Mouse (Mus musculus) embryo, embryonic 11.5 days (tissue): ENCODE measurements around the gene Tent5a.
A peak's percentile ranks its signal among the peaks of the same experiment; 100 is the strongest.

Source experiments
- DNase-seq: peaks from one replicate; pipeline ENCODE4 v3.0.0-alpha.2; 2012; ENCODE audit warnings: low read depth, low spot score

The Tent5a gene

DNA sequence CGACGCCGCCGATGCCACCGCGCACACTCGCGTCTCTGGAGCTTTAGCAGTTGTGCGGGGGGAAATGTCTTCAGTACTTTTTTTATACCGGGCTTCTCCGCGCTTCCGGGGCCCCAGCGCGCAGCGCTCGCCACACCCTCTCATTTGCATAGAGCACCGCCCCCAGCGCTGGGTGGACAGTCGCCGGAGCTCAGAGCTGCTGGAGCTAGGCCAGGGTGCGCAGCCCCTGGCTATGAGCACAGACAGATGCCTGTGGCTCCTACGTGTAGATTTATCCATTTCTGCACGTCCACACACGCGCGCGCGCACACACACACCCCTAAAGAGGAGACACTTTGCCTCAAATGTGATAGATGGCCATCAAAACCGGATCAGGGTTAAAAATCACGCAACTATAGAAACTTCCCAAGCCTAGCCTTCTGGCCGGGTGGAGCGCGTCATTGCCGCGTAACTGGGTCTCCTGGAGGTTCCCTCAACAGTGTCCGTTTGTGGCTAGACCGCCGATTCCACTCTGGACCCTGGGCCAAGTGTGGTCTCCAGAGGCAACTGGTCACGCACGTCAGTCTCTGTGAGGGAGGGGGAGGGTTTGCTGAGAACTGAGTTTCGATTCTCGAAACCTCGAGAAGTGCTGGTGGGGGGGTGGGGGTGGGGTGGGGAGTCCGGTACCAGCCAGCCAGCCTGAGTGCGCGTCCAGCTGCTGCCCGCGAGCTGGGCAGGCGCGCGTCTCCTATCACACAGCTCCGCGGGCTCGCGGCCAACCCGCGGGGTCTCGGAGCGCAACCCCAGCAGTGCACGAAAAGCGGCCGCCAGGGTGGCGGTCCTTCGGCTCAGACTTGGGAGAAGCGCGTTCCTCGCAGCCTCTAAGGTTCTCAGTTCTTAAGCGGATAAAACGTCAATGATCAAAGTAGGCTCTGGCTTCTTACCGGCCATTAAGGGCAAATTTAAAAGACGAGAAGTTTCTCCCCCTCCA lies at the start of gene Tent5a:
Gene Tent5a, minus strand, starts transcription at position 107 of the 970 bp plus-strand sequence.
- DNase-seq = peak; percentile 69

DNA sequence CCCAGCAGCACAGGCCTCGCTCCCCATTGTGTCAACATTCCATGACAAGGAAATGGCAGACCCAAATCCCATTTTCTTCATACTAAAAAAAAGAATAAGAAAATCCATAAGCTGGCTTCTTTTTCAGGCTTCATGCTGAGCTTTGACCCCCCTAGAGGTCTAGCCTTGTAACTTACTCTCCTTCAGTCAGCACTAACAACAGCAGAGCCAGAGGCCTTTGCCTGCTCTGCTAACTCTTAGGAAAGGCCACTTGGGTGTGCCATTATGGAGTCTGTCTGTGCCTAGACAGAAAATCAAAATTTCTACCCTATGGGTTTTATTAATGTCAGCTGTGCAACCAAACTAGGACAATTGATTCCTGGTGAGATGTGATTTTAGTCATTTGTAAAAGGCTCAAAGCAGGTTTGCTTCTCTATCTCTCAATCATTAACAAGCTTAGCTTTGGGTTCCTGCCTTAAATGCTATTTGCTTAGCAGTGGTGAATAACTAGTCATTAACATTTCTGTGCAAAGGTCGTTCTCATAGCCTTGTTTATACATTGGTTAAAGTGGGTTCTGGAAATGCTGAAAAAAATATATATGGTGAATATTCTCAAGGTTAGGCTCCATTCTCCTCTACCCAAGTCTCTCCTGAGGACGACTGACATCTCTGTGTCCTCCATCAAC lies 49.6 kb upstream of the Tent5a start:
- DNase-seq = no peak

DNA sequence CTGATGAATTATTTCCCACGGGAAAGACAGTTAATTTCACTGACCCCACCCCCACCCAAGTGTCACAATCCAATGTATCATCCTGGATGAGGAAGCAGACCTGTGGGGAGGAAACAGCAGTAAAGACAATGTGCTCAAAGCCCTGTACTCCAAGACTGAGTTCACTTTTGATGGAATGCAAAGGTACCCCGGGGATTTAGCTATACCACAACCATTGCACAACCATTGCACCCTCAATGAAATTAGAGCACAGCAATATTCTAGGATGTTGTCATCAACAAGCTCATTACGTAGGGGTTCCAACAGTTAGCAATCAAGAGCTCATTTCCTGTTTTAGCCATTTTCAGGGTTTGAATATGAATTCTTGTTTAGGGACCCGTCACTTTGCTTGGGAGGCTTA lies 48.0 kb upstream of the Tent5a start:
- DNase-seq = no peak

GRCm38 (mm10) chr9:85372034-85372433 lies 44.9 kb upstream of the Tent5a start:
- no peak for DNase-seq

DNA sequence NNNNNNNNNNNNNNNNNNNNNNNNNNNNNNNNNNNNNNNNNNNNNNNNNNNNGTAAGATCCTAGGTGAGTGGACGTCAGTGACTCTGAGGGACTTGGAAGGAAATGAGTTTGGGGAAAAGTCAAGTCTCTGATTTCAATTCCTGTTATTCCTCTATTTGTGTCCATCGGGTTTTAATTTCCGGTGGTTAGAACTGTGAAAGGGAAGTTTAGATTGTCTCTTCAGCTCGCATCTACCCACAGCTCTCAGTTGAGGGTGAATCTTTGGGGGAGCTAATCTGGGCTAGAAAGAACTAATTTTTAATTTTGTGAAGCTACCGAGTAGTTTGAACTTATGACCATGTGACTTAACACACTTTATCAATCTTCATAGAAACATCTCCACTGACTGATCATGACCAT lies 42.4 kb upstream of the Tent5a start:
- DNase-seq = no peak

- no peak for DNase-seq
These were observed 30.2 kb upstream of the Tent5a start for GRCm38 (mm10) chr9:85357154-85357860.

DNA sequence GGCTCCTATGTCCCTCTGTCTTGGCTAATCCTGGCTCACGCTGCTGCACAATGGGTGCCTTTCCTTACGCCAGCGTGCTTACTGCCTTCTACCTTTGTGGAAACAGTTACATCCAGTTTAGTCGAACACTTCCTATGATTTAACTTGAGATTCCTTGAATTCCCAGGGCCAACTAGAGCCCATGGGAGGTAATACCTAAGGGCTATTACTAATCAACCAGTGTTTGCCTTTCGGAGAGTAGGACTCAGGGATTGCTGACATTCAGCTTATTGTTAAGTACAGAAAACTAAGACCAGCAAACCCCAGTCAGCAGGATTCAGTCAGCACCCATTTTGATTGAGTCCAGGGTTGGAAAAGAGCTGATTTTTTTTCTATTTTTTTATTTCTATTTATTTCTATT lies 28.4 kb upstream of the Tent5a start:
- no peak for DNase-seq

DNA sequence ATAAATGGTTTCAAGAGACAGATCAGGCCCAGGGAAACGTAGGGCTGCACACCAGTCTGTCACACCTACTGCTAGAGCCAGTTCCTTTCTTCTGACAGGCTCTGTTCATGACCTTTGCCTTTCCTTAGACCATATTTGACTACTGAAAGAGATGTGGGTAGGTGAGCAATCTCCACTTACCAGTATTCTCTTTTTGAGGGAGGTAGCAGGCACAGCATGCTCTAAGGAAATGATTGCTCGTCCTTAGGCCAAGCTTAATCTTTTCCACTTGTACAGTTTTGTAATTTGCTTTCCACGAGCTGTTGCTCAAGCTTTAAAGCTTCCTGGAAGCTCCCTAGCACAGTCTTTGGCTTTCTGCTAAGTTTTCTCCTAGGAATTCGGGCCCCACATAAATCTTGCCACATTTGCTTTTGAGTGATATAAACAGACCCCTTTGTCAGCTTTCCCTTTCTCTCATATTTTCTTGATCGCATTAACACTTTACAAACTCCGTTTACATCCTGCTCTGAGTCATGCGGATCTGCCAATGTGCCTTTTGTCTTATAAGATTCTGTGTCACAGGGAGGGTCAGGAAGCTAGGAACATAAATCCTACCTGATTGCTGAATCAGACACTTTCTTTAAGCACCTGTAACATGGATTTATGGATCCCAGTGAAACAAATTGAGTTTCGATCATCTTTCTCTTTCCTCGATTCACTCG lies 20.8 kb upstream of the Tent5a start:
- DNase-seq = no peak

GRCm38 (mm10) chr9:85342892-85343785 lies 16.0 kb upstream of the Tent5a start:
- no peak for DNase-seq

- no peak for DNase-seq
These were observed 13.2 kb upstream of the Tent5a start for GRCm38 (mm10) chr9:85340303-85340702.

DNA sequence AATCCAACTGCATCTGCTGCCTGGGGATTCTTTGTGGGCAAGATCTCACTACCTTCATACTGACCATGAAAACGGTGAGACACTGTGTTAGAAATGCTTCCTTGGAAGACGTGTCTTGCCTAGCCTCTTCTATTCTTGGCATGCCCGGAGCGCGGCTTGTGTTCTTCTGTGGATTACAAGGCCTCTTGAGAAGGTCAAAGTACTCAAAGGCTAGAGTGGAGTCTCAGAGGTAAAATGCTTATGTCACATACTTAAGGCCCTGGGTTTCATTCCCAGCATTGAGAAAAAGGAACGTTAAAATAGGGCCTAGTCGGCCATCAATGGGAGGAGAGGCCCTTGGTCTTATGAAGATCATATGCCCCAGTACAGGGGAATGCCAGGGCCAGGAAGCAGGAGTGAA lies 8.9 kb upstream of the Tent5a start:
- DNase-seq = no peak

- no peak for DNase-seq
These were observed 4.4 kb upstream of the Tent5a start for GRCm38 (mm10) chr9:85331521-85331920.

GRCm38 (mm10) chr9:85328259-85328658 lies 1.1 kb upstream of the Tent5a start:
- DNase-seq = peak; percentile 87

- DNase-seq = no peak
These were observed 581 bp downstream of the Tent5a start for GRCm38 (mm10) chr9:85326292-85327241.

DNA sequence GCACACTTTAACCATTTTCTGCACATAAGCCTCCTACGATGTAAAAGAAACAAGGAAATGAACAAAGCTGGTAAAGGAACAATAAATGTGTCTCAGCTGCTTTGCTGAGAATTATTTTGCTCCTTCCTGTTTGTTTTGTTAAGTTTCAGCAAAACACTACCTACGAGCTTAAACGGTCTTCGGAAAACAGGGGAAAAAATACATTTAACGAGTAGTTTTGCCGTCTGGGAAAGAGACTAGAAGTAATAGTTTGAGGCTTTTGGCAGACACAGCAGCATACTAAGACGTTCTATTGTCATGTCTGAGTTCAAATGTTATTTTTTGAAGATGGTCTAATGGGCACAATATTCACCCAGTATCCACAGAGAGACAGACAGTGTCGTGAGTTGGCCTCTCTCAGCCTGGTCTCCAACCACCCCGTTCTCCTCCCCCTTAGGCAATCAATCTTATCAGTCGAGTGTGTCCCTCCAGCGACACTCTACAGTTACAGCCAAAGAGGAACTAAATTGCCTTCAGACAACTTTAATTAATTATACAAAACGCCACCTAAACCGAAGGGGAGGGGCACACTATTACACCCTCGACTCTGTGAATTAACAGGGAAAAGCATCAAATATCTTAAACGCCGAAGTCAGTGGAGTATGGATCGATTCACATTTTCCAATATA lies 1.8 kb downstream of the Tent5a start:
- no peak for DNase-seq

DNA sequence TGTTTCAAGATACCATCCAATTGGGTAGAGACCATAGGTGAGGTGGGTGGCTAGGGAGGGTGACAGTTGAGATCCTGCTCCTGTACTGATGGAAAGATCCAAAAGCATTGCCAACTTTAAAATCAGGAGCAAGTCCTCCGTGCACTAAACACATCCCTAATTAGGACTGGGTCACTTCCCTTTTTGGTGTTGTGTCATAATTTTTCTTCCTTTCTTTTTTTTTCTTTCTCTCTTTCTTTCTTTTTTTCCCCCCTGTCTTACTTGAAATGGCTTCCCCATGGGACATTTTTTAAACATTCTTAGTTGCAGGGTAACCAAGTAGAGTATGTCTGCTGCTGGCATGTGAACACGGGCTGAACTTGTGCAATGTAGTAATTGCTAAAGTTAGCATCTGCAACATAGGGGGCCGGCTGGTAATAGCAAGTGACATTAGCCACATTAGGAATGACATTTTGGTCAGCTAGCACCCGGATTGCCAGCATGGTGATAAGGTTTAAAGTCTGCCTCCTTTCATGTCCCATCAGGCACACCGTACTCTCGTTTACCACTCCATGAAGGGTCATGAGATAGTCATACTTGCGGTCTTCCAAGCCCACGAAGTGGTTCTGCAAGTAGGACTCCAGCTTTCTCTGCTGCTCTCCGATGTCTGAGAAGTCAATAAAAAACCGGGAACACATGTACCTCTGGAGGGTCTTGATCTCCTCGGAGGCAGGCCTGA lies 2.8 kb downstream of the Tent5a start:
- DNase-seq = no peak

DNA sequence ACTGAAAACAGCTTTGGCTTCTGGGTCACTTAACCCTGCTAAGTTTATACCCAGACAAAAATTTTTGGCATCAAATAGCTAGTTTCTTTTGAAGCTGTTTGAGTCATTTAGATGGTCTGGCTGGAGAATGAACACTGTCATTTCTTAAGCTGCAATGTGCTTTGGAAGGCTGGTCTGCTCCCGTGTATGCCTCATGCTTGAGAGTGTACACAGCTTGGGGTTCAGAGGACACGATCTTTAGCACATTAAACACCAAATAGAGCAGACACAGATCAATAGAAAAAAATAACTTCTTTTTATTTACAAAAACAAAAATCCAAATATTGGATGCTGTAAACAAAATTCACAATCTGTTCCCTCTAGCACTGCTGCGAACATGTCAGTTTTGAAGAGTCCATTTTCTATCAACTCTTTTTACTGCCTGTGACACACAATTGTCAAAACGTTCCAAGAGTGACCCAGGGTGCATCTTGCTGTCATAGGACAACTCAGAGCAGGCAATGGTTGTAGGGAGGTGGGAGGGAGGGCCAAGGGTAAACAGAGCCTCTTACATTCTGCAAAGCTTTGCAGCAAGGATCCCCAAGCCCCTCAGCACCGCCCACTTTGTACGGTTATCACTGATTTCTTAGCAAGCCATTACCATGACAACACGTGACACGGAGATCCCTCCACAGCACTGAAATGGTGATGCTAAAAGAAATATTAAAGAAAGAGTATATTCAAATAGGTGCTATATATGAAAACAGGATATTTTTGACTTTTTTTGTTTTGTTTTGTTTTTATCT lies 6.8 kb downstream of the Tent5a start:
- no peak for DNase-seq
